Mouse (Mus musculus) erythroblast, embryonic 14.5 days (primary cell): ENCODE measurements around the gene Gm45799. TPM values are rescaled to one million over a fixed set of nuclear protein-coding genes. Genes with fewer than 3 reads are reported as not detected.

Experiments
- H3K27me3 ChIP-seq: 2 replicates; pipeline ENCODE4 v1.6.1; 2012; ENCODE audit warnings: inconsistent platforms; ENCODE audit not compliant: control insufficient read depth
- H3K36me3 ChIP-seq: 2 replicates; pipeline ENCODE4 v1.6.1; 2012; ENCODE audit warnings: mild to moderate bottlenecking, inconsistent platforms; ENCODE audit not compliant: control insufficient read depth
- H3K4me1 ChIP-seq: 2 replicates; pipeline ENCODE4 v1.6.1; 2012; ENCODE audit warnings: inconsistent platforms; ENCODE audit not compliant: control insufficient read depth
- H3K4me3 ChIP-seq: replicated peaks from 2 replicates; pipeline ENCODE3; 2012; ENCODE audit warnings: moderate library complexity, mild to moderate bottlenecking, inconsistent platforms
- H3K9me3 ChIP-seq: 2 replicates; pipeline ENCODE4 v1.6.1; 2012; ENCODE audit warnings: low read length, inconsistent platforms, mixed read lengths; ENCODE audit not compliant: control insufficient read depth
- GATA1 ChIP-seq: IDR thresholded peaks from 2 replicates; pipeline ENCODE4 v1.6.1; 2012; ENCODE audit warnings: low read length, inconsistent platforms, mixed read lengths
- TAL1 ChIP-seq: IDR thresholded peaks from 3 replicates; pipeline ENCODE4 v1.6.1; 2012; ENCODE audit warnings: low read length, inconsistent platforms, mixed read lengths
- polyA plus RNA-seq: library from polyadenylated mRNA; stranded (reverse); fragments of >175 nt; gene quantifications from 2 replicates; pipeline ENCODE4 v1.2.3, GENCODE M21; 2012

Gm45799 gene
- polyA plus RNA-seq, 1 experiment: 2.6 TPM

- H3K9me3 ChIP-seq: no peaks in the 10 kb centered on the region
- TF ChIP-seq GATA1 (no peak), TAL1 (no peak)
These were observed 63.5 kb downstream of the Gm45799 start for GRCm38 (mm10) chr7:105703816-105704215.

DNA sequence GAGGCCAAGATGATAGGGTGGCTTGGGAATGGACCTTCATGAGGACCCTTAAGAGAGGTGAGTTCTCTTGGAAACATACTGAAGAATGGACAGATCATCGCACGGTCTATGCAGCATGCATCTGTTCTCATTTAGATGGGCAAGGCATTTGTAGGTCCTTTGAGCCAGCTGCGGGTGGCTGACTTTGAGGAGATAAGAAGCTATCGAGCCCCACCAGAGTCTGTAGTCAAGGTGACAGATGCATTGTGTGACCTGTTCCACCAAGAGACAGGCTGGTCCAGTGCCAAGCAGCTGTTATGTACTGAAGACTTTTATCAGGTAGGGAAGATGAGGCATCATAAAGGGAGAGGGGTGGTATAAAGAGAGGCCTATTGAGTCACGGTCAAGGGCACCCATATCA is 68.4 kb downstream of the Gm45799 start:
- H3K4me1 ChIP-seq: peaks cover 7% of the 10 kb centered on the region
- no peaks in the 10 kb centered on the region for H3K27me3 ChIP-seq
- H3K9me3 ChIP-seq: no peaks in the 10 kb centered on the region
- TF ChIP-seq GATA1 (no peak), TAL1 (no peak)
- H3K36me3 ChIP-seq: no peaks in the 10 kb centered on the region
- H3K4me3 ChIP-seq: no peak overlapping the region

More at GRCm38 (mm10) chr7:105703816-105704215, 63.5 kb downstream of the Gm45799 start:
- H3K4me3 ChIP-seq: no peak overlapping the region
- H3K36me3 ChIP-seq: no peaks in the 10 kb centered on the region
- H3K4me1 ChIP-seq: peaks cover 3% of the 10 kb centered on the region
- H3K27me3 ChIP-seq: no peaks in the 10 kb centered on the region

DNA sequence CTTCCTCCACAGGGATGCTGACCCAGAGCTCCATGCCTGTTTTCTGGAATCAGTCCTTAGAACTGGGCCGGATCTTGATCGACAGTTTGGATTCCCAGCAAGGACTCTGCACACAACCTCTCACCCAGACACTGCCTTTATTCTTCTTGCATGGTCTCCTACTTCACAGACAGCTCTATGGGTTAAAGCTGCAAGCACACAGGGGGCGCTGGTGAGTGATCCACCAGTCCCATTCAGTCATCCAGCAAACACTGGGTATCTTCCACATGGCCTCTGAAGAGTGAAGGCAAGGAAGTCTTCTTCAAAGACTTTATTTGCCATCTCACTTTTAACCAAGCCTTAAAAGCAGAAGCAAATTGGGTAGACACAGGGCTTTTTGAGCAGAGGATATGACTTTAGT is 75.0 kb downstream of the Gm45799 start:
- no peak for TF ChIP-seq GATA1

GRCm38 (mm10) chr7:105721916-105722315 is 81.6 kb downstream of the Gm45799 start:
- Histone ChIP-seq H3K9me3 (no peaks in the 10 kb centered on the region), H3K4me3 (no peak overlapping the region), H3K4me1 (no peaks in the 10 kb centered on the region), H3K36me3 (no peaks in the 10 kb centered on the region; the same call in 1 of the 2 replicates), H3K27me3 (no peaks in the 10 kb centered on the region)
- TF ChIP-seq TAL1: no peak
- TF ChIP-seq GATA1: no peak

More for the DNA sequence above, 75.0 kb downstream of the Gm45799 start:
- Histone ChIP-seq H3K4me1 (no peaks in the 10 kb centered on the region), H3K9me3 (no peaks in the 10 kb centered on the region), H3K27me3 (no peaks in the 10 kb centered on the region), H3K4me3 (no peak overlapping the region), H3K36me3 (no peaks in the 10 kb centered on the region)

DNA sequence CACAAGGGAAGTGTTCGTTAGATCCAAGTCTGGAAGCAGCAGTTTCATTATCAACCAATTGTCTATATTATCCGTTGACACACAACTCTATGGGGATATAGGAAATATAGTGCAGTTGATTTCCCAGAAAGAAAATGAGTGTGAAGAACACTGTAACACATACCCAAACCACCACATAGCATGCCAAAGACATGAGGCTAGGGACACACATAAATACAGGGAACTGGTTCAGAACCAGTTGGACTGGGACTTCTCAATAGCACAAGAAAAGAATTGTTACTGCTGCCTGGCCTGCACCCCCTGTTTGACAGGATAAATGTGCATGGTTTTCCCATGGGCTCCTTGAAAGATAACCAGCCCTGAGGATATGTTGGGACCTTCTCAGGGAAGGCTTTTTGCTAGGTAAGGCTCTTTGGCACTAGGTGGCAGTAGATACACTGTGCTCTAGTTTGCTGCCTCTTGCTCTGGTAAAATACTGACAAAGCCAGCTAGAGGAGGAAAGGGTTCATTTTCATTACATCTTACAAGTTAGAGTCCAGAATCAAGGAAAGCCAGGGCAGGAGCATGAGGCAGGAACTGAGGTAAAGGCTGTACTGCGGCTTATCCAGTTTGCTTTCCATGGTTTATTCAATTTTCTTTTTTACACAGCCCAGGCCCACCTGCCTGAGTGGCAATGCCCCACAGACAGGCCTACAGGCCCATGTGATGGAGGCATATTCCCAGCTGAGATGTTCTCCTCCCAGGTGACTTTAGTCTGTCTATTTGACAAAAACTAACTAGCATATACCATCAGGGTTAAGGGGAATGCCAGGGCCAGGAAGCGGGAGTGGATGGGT is 86.0 kb downstream of the Gm45799 start:
- H3K4me1 ChIP-seq: no peaks in the 10 kb centered on the region
- H3K27me3 ChIP-seq: no peaks in the 10 kb centered on the region
- TF ChIP-seq GATA1 (no peak), TAL1 (no peak)
- H3K4me3 ChIP-seq: no peak overlapping the region
- H3K9me3 ChIP-seq: no peaks in the 10 kb centered on the region
- peaks cover 27% of the 10 kb centered on the region for H3K36me3 ChIP-seq

DNA sequence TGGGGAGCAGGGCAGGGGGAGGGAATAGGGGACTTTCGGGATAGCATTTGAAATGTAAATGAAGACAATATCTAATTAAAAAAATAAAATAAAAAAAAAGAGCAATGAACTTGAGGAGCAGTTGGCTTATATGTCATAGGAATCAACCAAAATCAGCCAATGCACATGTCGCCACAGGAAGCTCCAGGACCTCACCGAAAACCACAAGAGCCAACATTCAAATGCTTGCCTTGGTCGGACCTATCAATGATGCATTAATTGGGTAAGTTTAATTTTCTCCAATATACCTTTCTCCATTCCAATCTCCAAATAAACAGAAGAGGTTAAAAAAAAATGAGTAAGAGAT is 86.6 kb downstream of the Gm45799 start:
- TF ChIP-seq GATA1 (no peak), TAL1 (no peak)
- H3K27me3 ChIP-seq: no peaks in the 10 kb centered on the region
- H3K4me3 ChIP-seq: no peak overlapping the region
- no peaks in the 10 kb centered on the region for H3K4me1 ChIP-seq
- no peaks in the 10 kb centered on the region for H3K9me3 ChIP-seq
- H3K36me3 ChIP-seq: peaks cover 33% of the 10 kb centered on the region

GRCm38 (mm10) chr7:105728701-105729428 is 88.5 kb downstream of the Gm45799 start:
- H3K4me1 ChIP-seq: no peaks in the 10 kb centered on the region
- H3K36me3 ChIP-seq: peaks cover 52% of the 10 kb centered on the region
- no peak for TF ChIP-seq GATA1
- TF ChIP-seq TAL1: no peak

GRCm38 (mm10) chr7:105733836-105734235 is 93.5 kb downstream of the Gm45799 start:
- no peaks in the 10 kb centered on the region for H3K27me3 ChIP-seq
- peaks cover 65% of the 10 kb centered on the region for H3K36me3 ChIP-seq
- no peaks in the 10 kb centered on the region for H3K9me3 ChIP-seq
- TF ChIP-seq GATA1 (no peak), TAL1 (no peak)
- H3K4me1 ChIP-seq: peaks cover 38% of the 10 kb centered on the region
- no peak overlapping the region for H3K4me3 ChIP-seq

More at GRCm38 (mm10) chr7:105728701-105729428, 88.5 kb downstream of the Gm45799 start:
- Histone ChIP-seq H3K27me3 (no peaks in the 10 kb centered on the region), H3K9me3 (no peaks in the 10 kb centered on the region), H3K4me3 (no peak overlapping the region)

Other genes starting within 250 kb of the Gm45799 start
- gene Fam160a2, start 240.5 kb upstream of the Gm45799 start, polyA plus RNA-seq: 3.4 and 4.0 TPM in 2 replicates
- not detected in 2 replicates for gene Cnga4, start 236.0 kb upstream of the Gm45799 start, polyA plus RNA-seq
- gene Cckbr, start 214.8 kb upstream of the Gm45799 start, polyA plus RNA-seq: not detected in 2 replicates
- 0.07 TPM in 1 of 2 replicates, not detected in the other for gene Cavin3, start 158.3 kb upstream of the Gm45799 start, polyA plus RNA-seq
- gene Smpd1, start 86.2 kb upstream of the Gm45799 start, polyA plus RNA-seq: 2.2 and 2.8 TPM in 2 replicates
- 0.01 and 0.19 TPM in 2 replicates for gene Apbb1, start 58.9 kb upstream of the Gm45799 start, polyA plus RNA-seq
- gene Hpx, start 40.4 kb upstream of the Gm45799 start, polyA plus RNA-seq: not detected in 2 replicates
- gene Trim3, start 7.0 kb upstream of the Gm45799 start, polyA plus RNA-seq: 0.06 and 0.10 TPM in 2 replicates
- gene Timm10b, start 496 bp upstream of the Gm45799 start, polyA plus RNA-seq: 24.4 and 28.7 TPM in 2 replicates
- 1.5 and 1.7 TPM in 2 replicates for gene Arfip2, start 136 bp upstream of the Gm45799 start, polyA plus RNA-seq
- not detected in 2 replicates for gene Dnhd1, start 10.3 kb downstream of the Gm45799 start, polyA plus RNA-seq
- gene Ilk, start 96.0 kb downstream of the Gm45799 start, polyA plus RNA-seq: 2.9 and 3.1 TPM in 2 replicates
- 0.76 and 0.80 TPM in 2 replicates for gene Rrp8, start 96.8 kb downstream of the Gm45799 start, polyA plus RNA-seq
- gene Taf10, start 103.8 kb downstream of the Gm45799 start, polyA plus RNA-seq: 50.3 and 54.5 TPM in 2 replicates
- gene Tpp1, start 111.7 kb downstream of the Gm45799 start, polyA plus RNA-seq: 2.2 and 4.4 TPM in 2 replicates
- 0.01 TPM in 1 of 2 replicates, not detected in the other for gene Dchs1, start 147.1 kb downstream of the Gm45799 start, polyA plus RNA-seq
- 11.4 and 15.8 TPM in 2 replicates for gene Mrpl17, start 170.5 kb downstream of the Gm45799 start, polyA plus RNA-seq